Mouse (Mus musculus): ENCODE measurements around the gene Sox1. TPM values are rescaled to one million over a fixed set of nuclear protein-coding genes. Genes with fewer than 3 reads are reported as not detected.

Sox1 gene
- total RNA-seq, 2 experiments from 2014 or later, result not detected

Small RNAs within 50 kb of the gene (microRNA-seq; reads per million reads assigned to microRNA genes)
- not detected for gene Gm25239

Other genes with a start within 250 kb of the Sox1 start
- not detected for gene A230072I06Rik, start 116.5 kb upstream of the Sox1 start, total RNA-seq (2021)
- gene Spaca7, start 177.7 kb downstream of the Sox1 start, total RNA-seq (2021), result not detected

Measured in heart, postnatal 25 days (tissue).